ENCODE assay signal across 13 mouse cellular contexts in genomic region chr19:40746603-40747002, GRCm38 (mm10). TPM values are rescaled to one million over a fixed set of nuclear protein-coding genes. Genes with fewer than 3 reads are reported as not detected.
DNase-seq lines count a peak whose midpoint lies in the region; ATAC-seq and TF ChIP-seq lines count a peak whose summit lies in the region.
"Had no signal": no experiment of that assay in that cellular context is flagged by ENCODE, and none has a peak within 500 bp of the region (broad histone marks: within the 10 kb centered on the region; RNA-seq: fewer than 3 reads in every experiment).

No protein-coding gene starts in this region.

- H3K4me2 ChIP-seq in midbrain, postnatal 0 days (ENCODE audit: low read depth, low read length, poor library complexity, severe bottlenecking): no peak overlapping the region
- no peak overlapping the region for H3K4me2 ChIP-seq in midbrain, embryonic 11.5 days
- H3K4me2 ChIP-seq: embryonic facial prominence, embryonic 15.5 days; liver, embryonic 11.5 days; midbrain, embryonic 12.5 days had no signal

- WGBS in midbrain, postnatal 0 days: 53% methylated on average over 4 of the region's 4 CpGs
- 43% methylated on average over 4 of the region's 4 CpGs for WGBS in midbrain, embryonic 11.5 days

- peak; percentile 26; the same call in 1 of the 2 replicates for TF ChIP-seq CTCF in midbrain, postnatal 0 days (IDR thresholded peaks at IDR 0.05)

- H3K4me3 ChIP-seq in midbrain, postnatal 0 days (ENCODE audit: low read depth, low read length): no peak overlapping the region
- H3K4me3 ChIP-seq in midbrain, embryonic 11.5 days (ENCODE audit: low read depth, low read length): no peak overlapping the region
- H3K4me3 ChIP-seq: embryonic facial prominence, embryonic 15.5 days; midbrain, embryonic 12.5 days had no signal

- H3K9ac ChIP-seq in midbrain, postnatal 0 days (replicated peaks; ENCODE audit: low read length, poor library complexity, severe bottlenecking): no peak overlapping the region
- no peak overlapping the region for H3K9ac ChIP-seq in midbrain, embryonic 11.5 days (ENCODE audit: low read length)
- H3K9ac ChIP-seq: embryonic facial prominence, embryonic 15.5 days; midbrain, embryonic 12.5 days had no signal

- H3K27me3 ChIP-seq in midbrain, postnatal 0 days (ENCODE audit: insufficient read depth, low read length): no peaks in the 10 kb centered on the region
- no peaks in the 10 kb centered on the region for H3K27me3 ChIP-seq in midbrain, embryonic 11.5 days (ENCODE audit: control insufficient read depth, insufficient read depth, low read length)
- H3K27me3 ChIP-seq: embryonic facial prominence, embryonic 15.5 days; midbrain, embryonic 12.5 days had no signal

- H3K27ac ChIP-seq in midbrain, postnatal 0 days (ENCODE audit: low read depth, low read length): no peak overlapping the region
- no peak overlapping the region for H3K27ac ChIP-seq in midbrain, embryonic 11.5 days (ENCODE audit: low read depth, low read length)
- H3K27ac ChIP-seq: embryonic facial prominence, embryonic 15.5 days; midbrain, embryonic 12.5 days had no signal

- DNase-seq in embryo, embryonic 11 days: peak; percentile 34
- no peak for DNase-seq in embryo, embryonic 10.5 days (ENCODE audit: low spot score)
- DNase-seq in midbrain, postnatal 0 days (ENCODE audit: low spot score): peak; percentile 53
- DNase-seq in midbrain, embryonic 11.5 days (ENCODE audit: low spot score, missing footprints): no peak
- peak; percentile 29 for DNase-seq in retina, postnatal 1 day
- DNase-seq in heart, adult 11 months: no peak
- DNase-seq in yolk sac, embryonic 10.5 days (ENCODE audit: low spot score): no peak
- DNase-seq: gastrocnemius, postnatal 36 days had no signal

- no peaks in the 10 kb centered on the region for H3K4me1 ChIP-seq in midbrain, postnatal 0 days (ENCODE audit: insufficient read depth, low read length)
- no peaks in the 10 kb centered on the region for H3K4me1 ChIP-seq in midbrain, embryonic 11.5 days (ENCODE audit: control insufficient read depth, insufficient read depth, low read length)
- H3K4me1 ChIP-seq: embryonic facial prominence, embryonic 15.5 days; midbrain, embryonic 12.5 days had no signal

- no peaks in the 10 kb centered on the region for H3K36me3 ChIP-seq in midbrain, postnatal 0 days (ENCODE audit: insufficient read depth, low read length)
- no peaks in the 10 kb centered on the region for H3K36me3 ChIP-seq in midbrain, embryonic 11.5 days (ENCODE audit: control insufficient read depth, insufficient read depth, low read length)
- H3K36me3 ChIP-seq: embryonic facial prominence, embryonic 15.5 days; midbrain, embryonic 12.5 days had no signal

- H3K9me3 ChIP-seq in midbrain, postnatal 0 days (ENCODE audit: low read length): no peaks in the 10 kb centered on the region
- H3K9me3 ChIP-seq in midbrain, embryonic 11.5 days (ENCODE audit: control insufficient read depth, low read length): no peaks in the 10 kb centered on the region
- H3K9me3 ChIP-seq: embryonic facial prominence, embryonic 15.5 days; midbrain, embryonic 12.5 days had no signal

- ATAC-seq in midbrain, postnatal 0 days (ENCODE audit: low FRiP score): no peak; the same call in 1 of the 2 replicates
- ATAC-seq in midbrain, embryonic 11.5 days (ENCODE audit: low FRiP score): no peak
- 0 out of 2 replicates have a peak, but pooled peaks have one; percentile 45 for ATAC-seq in erythroblast, adult 5-6 weeks (replicated peaks; ENCODE audit: low FRiP score, poor library complexity, severe bottlenecking)
- ATAC-seq: inflammation-experienced regulatory T-cells, adult 6 months had no signal

RNA-seq across cellular contexts. Expression of gene Cc2d2b, which starts 1.9 kb away (rescaled TPM):
- total RNA-seq in midbrain, postnatal 0 days (2014; rRNA removed): 0.57 TPM in 1 of 2 replicates, not detected in the other
- 0.28 and 0.31 TPM in 2 replicates for polyA plus RNA-seq in midbrain, postnatal 0 days (2015; fragmentation: Nextera tagmentation; extraction: Ambion mirVana)
- 0.22 and 0.72 TPM in 2 replicates for polyA plus RNA-seq in midbrain, embryonic 11.5 days (2014; fragmentation: Nextera tagmentation; extraction: Ambion mirVana)
- 0.63 TPM in 1 of 2 replicates, not detected in the other for total RNA-seq in erythroblast, adult 5-6 weeks (2015; ENCODE audit: low replicate concordance)
- not detected in 2 replicates for total RNA-seq in erythroblast, adult 5-6 weeks (2017; ENCODE audit: low replicate concordance)
- total RNA-seq: gastrocnemius, postnatal 36 days had no signal
- polyA plus RNA-seq: embryonic facial prominence, embryonic 15.5 days had no signal

Comparison
In these comparisons a context has a peak if more than half of its experiments do, and no peak if none do; other contexts are left out.
1. DNase-seq: peak in embryo, embryonic 11 days (single experiment), midbrain, postnatal 0 days (single experiment) and retina, postnatal 1 day (single experiment); none in embryo, embryonic 10.5 days (single experiment), midbrain, embryonic 11.5 days (single experiment), heart, adult 11 months (single experiment) and yolk sac, embryonic 10.5 days (single experiment).